Mouse (Mus musculus) neutrophil, adult 83 days (primary cell): ENCODE measurements around the gene Gm4498. TPM values are rescaled to one million over a fixed set of nuclear protein-coding genes. Genes with fewer than 3 reads are reported as not detected.

Experiments
- total RNA-seq, 2 experiments: library from RNA; stranded (reverse); gene quantifications; one replicate each; pipeline ENCODE4 v1.2.4; 2023

Gene Gm4498
- not detected for total RNA-seq

DNA sequence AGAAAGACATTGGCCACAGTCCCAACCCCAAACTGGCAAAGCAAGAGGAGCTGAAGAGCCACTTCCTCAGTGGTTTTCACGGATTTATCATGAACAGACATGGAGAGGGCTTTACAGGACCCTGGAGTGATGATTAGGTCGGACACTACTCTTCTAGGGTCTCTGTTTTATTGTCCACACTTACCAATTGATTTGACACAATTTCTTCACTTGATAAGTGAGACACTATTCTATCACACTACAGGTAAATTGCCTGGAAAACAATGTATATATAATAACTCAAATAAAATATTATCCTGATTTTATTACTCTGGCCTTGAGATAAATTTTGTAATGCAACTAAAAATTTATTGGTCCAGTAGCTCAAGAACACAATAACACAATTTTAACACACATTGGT is at the start of gene Gm4498:
Gene Gm4498, minus strand, starts transcription at position 101 of the 400 bp plus-strand sequence.

DNA sequence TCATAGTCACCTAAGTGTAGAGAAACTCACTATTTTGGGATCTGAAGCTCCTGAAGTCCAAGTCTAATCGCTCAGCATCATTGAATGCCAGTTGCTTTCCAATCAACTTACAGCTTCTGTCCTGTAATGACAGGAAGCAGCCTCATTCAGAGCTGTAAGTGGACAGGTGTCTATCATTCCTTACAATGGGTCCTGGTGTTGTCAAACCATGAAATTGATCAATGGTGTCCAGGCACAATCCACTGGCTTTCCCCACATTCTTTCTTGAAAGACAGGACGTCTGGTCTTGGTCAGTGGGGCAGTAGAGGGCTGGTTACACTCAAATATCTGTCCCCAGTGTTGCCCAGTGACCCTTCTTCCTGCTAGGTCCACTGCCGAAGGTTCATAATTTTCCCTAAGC is 29.1 kb upstream of the Gm4498 start, which contains the start of gene Gm5890:
Gene Gm5890, minus strand, starts transcription at position 101 of the 400 bp plus-strand sequence.

DNA sequence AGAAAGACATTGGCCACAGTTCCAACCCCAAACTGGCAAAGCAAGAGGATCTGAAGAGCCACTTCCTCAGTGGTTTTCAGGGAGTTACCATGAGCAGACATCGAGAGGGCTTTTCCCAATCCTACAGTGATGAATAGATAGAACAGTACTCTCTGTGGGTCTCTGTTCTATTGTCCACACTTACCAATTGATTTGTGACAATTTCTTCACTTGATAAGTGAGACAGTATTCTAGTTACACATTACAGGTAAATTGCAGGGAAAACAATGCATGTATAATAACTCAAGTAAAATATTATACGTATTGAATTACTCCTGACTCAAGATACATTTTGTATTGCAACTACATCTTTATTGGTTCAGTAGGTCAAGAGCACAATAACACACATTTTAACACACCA is 28.1 kb downstream of the Gm4498 start, which contains the start of gene Gm6164:
Gene Gm6164, minus strand, starts transcription at position 101 of the 400 bp plus-strand sequence.

DNA sequence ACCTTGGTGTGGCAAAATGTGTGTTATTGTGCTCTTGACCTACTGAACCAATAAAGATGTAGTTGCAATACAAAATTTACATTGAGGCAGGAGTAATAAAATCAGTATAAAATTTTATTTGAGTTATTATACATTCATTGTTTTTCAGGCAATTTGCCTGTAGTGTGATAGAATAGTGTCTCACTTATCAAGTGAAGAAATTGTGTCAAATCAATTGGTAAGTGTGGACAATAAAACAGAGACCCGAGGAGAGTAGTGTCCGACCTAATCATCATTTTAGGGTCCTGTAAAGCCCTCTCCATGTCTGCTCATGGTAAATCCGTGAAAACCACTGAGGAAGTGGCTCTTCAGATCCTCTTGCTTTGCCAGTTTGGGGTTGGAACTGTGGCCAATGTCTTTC is 40.2 kb downstream of the Gm4498 start, which contains the start of gene Vmn1r95:
Gene Vmn1r95, plus strand, starts transcription at position 301 of the 400 bp plus-strand sequence.

Other genes starting within 250 kb of the Gm4498 start
- not detected for gene Nlrp9b, start 242.4 kb downstream of the Gm4498 start, total RNA-seq
- gene Vmn1r91, start 134.1 kb downstream of the Gm4498 start, total RNA-seq, result not detected
- gene Gm16442, start 111.2 kb downstream of the Gm4498 start, total RNA-seq, result not detected
- gene Vmn1r93, start 94.7 kb downstream of the Gm4498 start, total RNA-seq, result not detected
- gene Vmn1r94, start 65.5 kb downstream of the Gm4498 start, total RNA-seq, result not detected
- gene Vmn1r95, start 40.1 kb downstream of the Gm4498 start, total RNA-seq, result not detected
- gene Gm6164, start 28.2 kb downstream of the Gm4498 start, total RNA-seq, result not detected
- not detected for gene Gm5890, start 29.0 kb upstream of the Gm4498 start, total RNA-seq
- gene Gm4133, start 100.2 kb upstream of the Gm4498 start, total RNA-seq, result not detected
- gene Gm5728, start 141.6 kb upstream of the Gm4498 start, total RNA-seq, result not detected
- not detected for gene Vmn1r100, start 184.1 kb upstream of the Gm4498 start, total RNA-seq
- not detected for gene Vmn1r101, start 208.8 kb upstream of the Gm4498 start, total RNA-seq
- not detected for gene Gm10670, start 241.1 kb upstream of the Gm4498 start, total RNA-seq